Mouse (Mus musculus): ENCODE results near the gene Rptor. TPM values are rescaled to one million over a fixed set of nuclear protein-coding genes. Genes with fewer than 3 reads are reported as not detected.

Gene Rptor
- polyA plus RNA-seq, 1 experiment from 2014 or later, result 9.8 TPM

- Histone ChIP-seq H3K9ac (ENCODE audit: low read depth, low read length) (no peak overlapping the region), H3K4me1 (ENCODE audit: control insufficient read depth, insufficient read depth, low read length) (peaks cover 17% of the 10 kb centered on the region), H3K27me3 (ENCODE audit: control insufficient read depth, insufficient read depth, low read length) (no peaks in the 10 kb centered on the region), H3K27ac (ENCODE audit: low read depth, low read length) (no peak overlapping the region), H3K4me2 (no peak overlapping the region), H3K9me3 (replicated peaks; ENCODE audit: control insufficient read depth, low read length) (no peaks in the 10 kb centered on the region), H3K4me3 (ENCODE audit: low read depth, low read length) (no peak overlapping the region), H3K36me3 (ENCODE audit: control insufficient read depth, insufficient read depth, low read length) (no peaks in the 10 kb centered on the region)
- no peak for ATAC-seq (replicated peaks; ENCODE audit: insufficient number of reproducible peaks, low FRiP score, low TSS enrichment)
- WGBS (ENCODE audit: insufficient replicate concordance), result 79% methylated on average over 5 of the region's 5 CpGs
Observed at GRCm38 (mm10) chr11:119630329-119630728, 27.6 kb downstream of the Rptor start.

DNA sequence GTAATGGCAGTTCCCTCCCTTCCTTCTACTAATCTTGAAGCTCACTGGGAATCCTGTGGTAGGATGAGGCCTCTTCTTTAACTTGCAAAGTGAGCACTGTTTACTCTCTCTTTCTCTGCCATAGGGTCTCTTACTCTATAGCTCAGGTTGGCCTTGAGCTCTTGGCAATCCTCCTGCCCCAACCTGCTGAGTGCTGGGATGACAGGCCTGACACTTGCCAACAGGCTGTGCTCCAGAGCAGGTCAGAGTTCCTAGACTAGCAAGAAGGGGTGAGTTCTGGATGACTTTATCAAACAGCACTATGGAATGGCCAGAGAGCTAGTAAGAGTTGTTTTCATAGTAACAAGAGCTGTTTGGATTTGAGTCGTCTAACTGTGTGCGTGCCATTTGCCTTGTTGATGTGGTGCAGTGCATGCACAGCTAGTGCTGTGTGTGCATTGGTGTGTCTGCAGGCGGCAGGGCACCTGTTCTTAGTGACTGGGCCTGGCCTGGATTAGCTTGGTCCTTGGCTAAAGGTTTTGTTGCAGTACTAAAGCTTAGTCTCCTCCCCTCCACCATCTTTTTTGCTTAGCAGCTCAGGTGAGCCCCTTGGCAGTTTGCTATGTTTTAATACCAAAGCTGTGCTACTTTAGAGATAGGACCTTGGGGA, 28.6 kb downstream of the Rptor start:
- H3K27me3 ChIP-seq (ENCODE audit: control insufficient read depth, insufficient read depth, low read length), result no peaks in the 10 kb centered on the region
- ATAC-seq (replicated peaks; ENCODE audit: insufficient number of reproducible peaks, low FRiP score, low TSS enrichment), result no peak
- H3K36me3 ChIP-seq (ENCODE audit: control insufficient read depth, insufficient read depth, low read length), result no peaks in the 10 kb centered on the region
- no peak overlapping the region for H3K4me2 ChIP-seq
- peaks cover 12% of the 10 kb centered on the region for H3K4me1 ChIP-seq (ENCODE audit: control insufficient read depth, insufficient read depth, low read length)
- H3K9me3 ChIP-seq (replicated peaks; ENCODE audit: control insufficient read depth, low read length), result no peaks in the 10 kb centered on the region
- 58% methylated on average over 3 of the region's 3 CpGs for WGBS (ENCODE audit: insufficient replicate concordance)
- H3K4me3 ChIP-seq (ENCODE audit: low read depth, low read length), result no peak overlapping the region
- H3K9ac ChIP-seq (ENCODE audit: low read depth, low read length), result no peak overlapping the region
- H3K27ac ChIP-seq (ENCODE audit: low read depth, low read length), result no peak overlapping the region

DNA sequence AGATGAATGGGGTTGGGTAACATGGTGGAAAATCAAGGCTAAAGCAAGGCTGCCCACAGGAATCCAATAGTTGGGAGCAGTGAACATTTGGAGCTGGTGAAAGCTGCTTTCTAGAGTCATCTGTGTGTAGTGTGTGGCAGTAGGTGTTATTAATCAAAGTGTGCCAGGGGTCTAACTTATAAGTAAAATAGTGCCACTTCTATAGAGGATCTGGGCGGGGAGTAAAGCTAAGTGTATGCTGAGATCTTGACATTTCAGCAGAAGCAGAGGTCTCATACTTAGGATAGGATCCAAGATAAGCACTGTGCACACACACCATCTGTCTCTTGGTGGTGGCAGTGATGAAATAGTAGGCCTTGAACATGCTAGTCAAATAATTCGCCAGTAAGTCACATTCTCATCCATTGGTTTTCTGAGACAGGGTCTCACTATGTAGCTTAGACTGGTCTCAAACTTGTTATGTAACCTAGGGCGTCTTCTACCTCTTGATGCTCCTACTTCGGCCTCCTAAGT, 33.7 kb downstream of the Rptor start:
- H3K4me2 ChIP-seq, result no peak overlapping the region
- no peak overlapping the region for H3K27ac ChIP-seq (ENCODE audit: low read depth, low read length)
- H3K36me3 ChIP-seq (ENCODE audit: control insufficient read depth, insufficient read depth, low read length), result no peaks in the 10 kb centered on the region
- peaks cover 4% of the 10 kb centered on the region for H3K4me1 ChIP-seq (ENCODE audit: control insufficient read depth, insufficient read depth, low read length)
- no peak overlapping the region for H3K4me3 ChIP-seq (ENCODE audit: low read depth, low read length)
- no peaks in the 10 kb centered on the region for H3K9me3 ChIP-seq (replicated peaks; ENCODE audit: control insufficient read depth, low read length)
- H3K9ac ChIP-seq (ENCODE audit: low read depth, low read length), result no peak overlapping the region
- ATAC-seq (replicated peaks; ENCODE audit: insufficient number of reproducible peaks, low FRiP score, low TSS enrichment), result no peak
- 81% methylated on average over 4 of the region's 4 CpGs for WGBS (ENCODE audit: insufficient replicate concordance)
- H3K27me3 ChIP-seq (ENCODE audit: control insufficient read depth, insufficient read depth, low read length), result no peaks in the 10 kb centered on the region

GRCm38 (mm10) chr11:119637519-119637918, 34.8 kb downstream of the Rptor start:
- H3K9me3 ChIP-seq (replicated peaks; ENCODE audit: control insufficient read depth, low read length), result no peaks in the 10 kb centered on the region
- 73% methylated on average over 6 of the region's 6 CpGs for WGBS (ENCODE audit: insufficient replicate concordance)
- no peak for ATAC-seq (replicated peaks; ENCODE audit: insufficient number of reproducible peaks, low FRiP score, low TSS enrichment)
- no peak overlapping the region for H3K4me3 ChIP-seq (ENCODE audit: low read depth, low read length)
- H3K27ac ChIP-seq (ENCODE audit: low read depth, low read length), result no peak overlapping the region
- no peak overlapping the region for H3K9ac ChIP-seq (ENCODE audit: low read depth, low read length)
- peaks cover 3% of the 10 kb centered on the region; the same call in 1 of the 2 replicates for H3K4me1 ChIP-seq (ENCODE audit: control insufficient read depth, insufficient read depth, low read length)
- no peaks in the 10 kb centered on the region for H3K36me3 ChIP-seq (ENCODE audit: control insufficient read depth, insufficient read depth, low read length)
- no peaks in the 10 kb centered on the region for H3K27me3 ChIP-seq (ENCODE audit: control insufficient read depth, insufficient read depth, low read length)
- no peak overlapping the region for H3K4me2 ChIP-seq

DNA sequence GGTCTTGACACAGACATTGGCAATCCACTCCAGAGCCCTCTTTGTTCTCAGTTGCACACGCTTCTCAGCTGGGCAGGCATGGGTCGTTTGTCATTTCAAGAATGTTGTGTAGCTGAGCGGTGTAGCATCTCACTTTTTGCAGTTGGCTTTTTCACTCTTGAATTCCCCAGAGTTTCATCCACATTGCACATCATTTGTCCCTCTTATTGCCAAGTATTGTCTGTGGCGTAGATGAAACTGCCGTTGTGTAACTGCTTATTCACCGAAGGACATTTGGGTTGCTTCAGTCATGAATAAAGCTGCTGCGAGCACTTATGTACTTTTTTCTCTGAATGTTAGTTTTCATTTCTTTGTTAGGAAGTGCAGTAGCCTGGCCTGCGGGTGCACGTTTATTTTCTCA, 37.8 kb downstream of the Rptor start:
- ATAC-seq (replicated peaks; ENCODE audit: insufficient number of reproducible peaks, low FRiP score, low TSS enrichment), result no peak
- whole genome bisulfite sequencing (ENCODE audit: insufficient replicate concordance), result 71% methylated on average over 9 of the region's 9 CpGs
- H3K36me3 ChIP-seq (ENCODE audit: control insufficient read depth, insufficient read depth, low read length), result no peaks in the 10 kb centered on the region
- H3K4me1 ChIP-seq (ENCODE audit: control insufficient read depth, insufficient read depth, low read length), result peaks cover 20% of the 10 kb centered on the region
- H3K27ac ChIP-seq (ENCODE audit: low read depth, low read length), result no peak overlapping the region
- H3K9me3 ChIP-seq (replicated peaks; ENCODE audit: control insufficient read depth, low read length), result no peaks in the 10 kb centered on the region
- H3K27me3 ChIP-seq (ENCODE audit: control insufficient read depth, insufficient read depth, low read length), result no peaks in the 10 kb centered on the region
- no peak overlapping the region for H3K4me3 ChIP-seq (ENCODE audit: low read depth, low read length)
- no peak overlapping the region for H3K9ac ChIP-seq (ENCODE audit: low read depth, low read length)
- H3K4me2 ChIP-seq, result no peak overlapping the region

GRCm38 (mm10) chr11:119641831-119642381, 39.2 kb downstream of the Rptor start:
- H3K4me3 ChIP-seq (ENCODE audit: low read depth, low read length), result no peak overlapping the region
- H3K9ac ChIP-seq (ENCODE audit: low read depth, low read length), result no peak overlapping the region
- no peaks in the 10 kb centered on the region for H3K36me3 ChIP-seq (ENCODE audit: control insufficient read depth, insufficient read depth, low read length)
- H3K27me3 ChIP-seq (ENCODE audit: control insufficient read depth, insufficient read depth, low read length), result no peaks in the 10 kb centered on the region
- H3K4me1 ChIP-seq (ENCODE audit: control insufficient read depth, insufficient read depth, low read length), result peaks cover 17% of the 10 kb centered on the region
- 81% methylated on average over 9 of the region's 9 CpGs for WGBS (ENCODE audit: insufficient replicate concordance)
- H3K9me3 ChIP-seq (replicated peaks; ENCODE audit: control insufficient read depth, low read length), result no peaks in the 10 kb centered on the region
- no peak for ATAC-seq (replicated peaks; ENCODE audit: insufficient number of reproducible peaks, low FRiP score, low TSS enrichment)
- no peak overlapping the region for H3K27ac ChIP-seq (ENCODE audit: low read depth, low read length)
- H3K4me2 ChIP-seq, result no peak overlapping the region

DNA sequence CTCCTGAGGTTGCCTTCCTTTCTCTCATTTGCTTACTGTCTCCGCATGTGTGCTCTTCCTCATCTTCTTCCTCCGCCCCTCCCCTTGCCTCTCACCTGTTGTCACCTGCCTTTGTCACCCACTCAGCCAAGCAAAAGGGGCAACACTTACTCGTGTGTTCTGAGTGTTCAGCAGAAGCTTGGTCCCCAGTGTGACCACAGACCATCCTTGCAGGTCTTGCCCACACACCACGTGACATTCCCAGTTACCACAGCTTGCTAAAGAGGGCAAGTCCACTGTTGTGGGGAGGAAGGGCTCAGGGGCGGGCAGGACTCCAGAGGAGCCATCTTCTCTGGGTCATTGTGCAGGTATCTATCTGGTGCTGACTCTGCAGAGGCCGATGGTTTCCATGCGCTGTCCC, 40.6 kb downstream of the Rptor start:
- ATAC-seq (replicated peaks; ENCODE audit: insufficient number of reproducible peaks, low FRiP score, low TSS enrichment), result no peak
- Histone ChIP-seq H3K4me3 (ENCODE audit: low read depth, low read length) (no peak overlapping the region), H3K9ac (ENCODE audit: low read depth, low read length) (no peak overlapping the region), H3K27me3 (ENCODE audit: control insufficient read depth, insufficient read depth, low read length) (no peaks in the 10 kb centered on the region), H3K27ac (ENCODE audit: low read depth, low read length) (no peak overlapping the region), H3K4me2 (no peak overlapping the region), H3K36me3 (ENCODE audit: control insufficient read depth, insufficient read depth, low read length) (no peaks in the 10 kb centered on the region), H3K9me3 (replicated peaks; ENCODE audit: control insufficient read depth, low read length) (no peaks in the 10 kb centered on the region), H3K4me1 (ENCODE audit: control insufficient read depth, insufficient read depth, low read length) (peaks cover 17% of the 10 kb centered on the region)
- WGBS (ENCODE audit: insufficient replicate concordance), result 75% methylated on average over 7 of the region's 7 CpGs

GRCm38 (mm10) chr11:119644140-119644539, 41.4 kb downstream of the Rptor start:
- Histone ChIP-seq H3K36me3 (ENCODE audit: control insufficient read depth, insufficient read depth, low read length) (no peaks in the 10 kb centered on the region), H3K27me3 (ENCODE audit: control insufficient read depth, insufficient read depth, low read length) (no peaks in the 10 kb centered on the region), H3K4me3 (ENCODE audit: low read depth, low read length) (no peak overlapping the region), H3K9me3 (replicated peaks; ENCODE audit: control insufficient read depth, low read length) (no peaks in the 10 kb centered on the region), H3K4me1 (ENCODE audit: control insufficient read depth, insufficient read depth, low read length) (peaks cover 17% of the 10 kb centered on the region), H3K4me2 (no peak overlapping the region), H3K9ac (ENCODE audit: low read depth, low read length) (no peak overlapping the region), H3K27ac (ENCODE audit: low read depth, low read length) (no peak overlapping the region)
- no peak for ATAC-seq (replicated peaks; ENCODE audit: insufficient number of reproducible peaks, low FRiP score, low TSS enrichment)
- 38% methylated on average over 7 of the region's 7 CpGs for WGBS (ENCODE audit: insufficient replicate concordance)
